Mouse (Mus musculus) limb, embryonic 14.5 days (tissue): ENCODE measurements around the gene Tctn1. TPM values are rescaled to one million over a fixed set of nuclear protein-coding genes. Genes with fewer than 3 reads are reported as not detected.

Experiments used
- ATAC-seq: fragments of 200-750 bp; cut with Nextera tagmentation; 2 replicates; pipeline ENCODE4 v1.8.0; 2017; ENCODE audit warnings: low read depth, moderate number of reproducible peaks, moderate TSS enrichment; ENCODE audit not compliant: low FRiP score
- DNase-seq: peaks from one replicate; pipeline ENCODE4 v3.0.0-alpha.2; 2015; ENCODE audit warnings: low spot score
- H3K27ac ChIP-seq: fragments of 300-500 bp; sonication (generic); replicated peaks from 2 replicates; pipeline ENCODE4 v1.5.1; 2014; ENCODE audit warnings: low read depth, mild to moderate bottlenecking, low read length, moderate library complexity, mixed read lengths
- H3K27me3 ChIP-seq: fragments of 300-500 bp; sonication (generic); 2 replicates; pipeline ENCODE4 v1.6.1; 2014; ENCODE audit warnings: low read length, mixed read lengths; ENCODE audit not compliant: control insufficient read depth, insufficient read depth
- H3K36me3 ChIP-seq: fragments of 300-500 bp; sonication (generic); 2 replicates; pipeline ENCODE4 v1.6.1; 2014; ENCODE audit warnings: mild to moderate bottlenecking, low read length, moderate library complexity, mixed read lengths; ENCODE audit not compliant: control insufficient read depth, insufficient read depth
- H3K4me1 ChIP-seq: fragments of 300-500 bp; sonication (generic); 2 replicates; pipeline ENCODE4 v1.6.1; 2014; ENCODE audit warnings: antibody characterized with exemption, low read length, mixed read lengths; ENCODE audit not compliant: control insufficient read depth, insufficient read depth
- H3K4me2 ChIP-seq: fragments of 300-500 bp; sonication (generic); replicated peaks from 2 replicates; pipeline ENCODE4 v1.6.1; 2014; ENCODE audit warnings: low read depth, mild to moderate bottlenecking, low read length, moderate library complexity; ENCODE audit not compliant: severe bottlenecking
- H3K4me3 ChIP-seq: fragments of 300-500 bp; sonication (generic); replicated peaks from 2 replicates; pipeline ENCODE4 v1.5.1; 2014; ENCODE audit warnings: low read length
- H3K9ac ChIP-seq: fragments of 300-500 bp; sonication (generic); 2 replicates; pipeline ENCODE4 v1.6.1; 2014; ENCODE audit warnings: mild to moderate bottlenecking, low read depth, low read length, moderate library complexity; ENCODE audit not compliant: severe bottlenecking
- H3K9me3 ChIP-seq: fragments of 300-500 bp; sonication (generic); 2 replicates; pipeline ENCODE4 v1.6.1; 2016; ENCODE audit warnings: low read length; ENCODE audit not compliant: control insufficient read depth
- POLR2A ChIP-seq: fragments of 200-500 bp; IDR thresholded peaks from 2 replicates; pipeline ENCODE4 v1.8.0; 2012; ENCODE audit warnings: inconsistent platforms, mild to moderate bottlenecking, moderate library complexity, borderline replicate concordance; ENCODE audit not compliant: insufficient read depth, insufficient read length; ENCODE audit errors: extremely low read depth
- WGBS: fragments of 180-500 bp; shearing (Covaris S2); extraction: QIAGEN DNeasy Blood & Tissue Kit; methylation state at CpG from one replicate; pipeline ENCODE4 v1.1.7; 2014; 5-methylcytosine and 5-hydroxymethylcytosine counted together
- polyA plus RNA-seq, 2 experiments: library from polyadenylated mRNA; depleted of rRNA in 1 of 2; stranded (reverse) in 1 of 2; unstranded in 1 of 2; fragments of >200 nt; fragmentation: Nextera tagmentation in 1 of 2; extraction: Ambion mirVana in 1 of 2; gene quantifications; 2 replicates each; pipeline versions ENCODE4 v1.2.1 to v1.2.3; 2012 to 2014

The Tctn1 gene
- polyA plus RNA-seq, 2 experiments: 5.5 to 28.3 TPM

DNA sequence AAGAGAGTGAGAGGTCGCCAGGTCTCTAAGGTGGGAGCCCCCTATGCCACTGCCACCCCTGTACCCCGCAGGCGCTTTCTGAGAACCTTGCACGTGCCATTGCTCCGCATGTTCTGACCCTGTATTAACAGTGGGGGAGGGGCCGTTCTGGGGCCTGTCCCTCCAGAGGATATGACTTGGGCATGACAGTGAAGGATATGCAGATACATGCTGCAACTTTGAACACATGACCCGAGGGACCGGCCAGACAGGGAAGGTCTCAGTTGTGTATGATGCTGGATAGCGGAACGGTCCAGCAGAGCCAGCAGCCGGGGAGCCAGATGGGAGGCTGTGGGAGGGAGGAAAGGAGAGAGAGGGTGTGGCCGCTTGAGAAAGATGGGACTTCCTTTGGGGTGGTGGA lies 30.6 kb downstream of the Tctn1 start:
- Histone ChIP-seq H3K9me3 (no peaks in the 10 kb centered on the region), H3K4me1 (peaks cover 15% of the 10 kb centered on the region), H3K36me3 (peaks cover 5% of the 10 kb centered on the region; the same call in 1 of the 2 replicates), H3K27ac (no peak overlapping the region), H3K27me3 (no peaks in the 10 kb centered on the region), H3K4me2 (no peak overlapping the region), H3K4me3 (no peak overlapping the region), H3K9ac (no peak overlapping the region)
- WGBS: 83% methylated on average over 12 of the region's 12 CpGs
- no peak for TF ChIP-seq POLR2A
- DNase-seq (no peak), ATAC-seq (no peak)

- DNase-seq (no peak), ATAC-seq (no peak)
- Histone ChIP-seq H3K4me1 (peaks cover 15% of the 10 kb centered on the region), H3K27ac (no peak overlapping the region), H3K27me3 (no peaks in the 10 kb centered on the region), H3K9me3 (peaks cover 1% of the 10 kb centered on the region; the same call in 1 of the 2 replicates), H3K4me2 (no peak overlapping the region), H3K4me3 (no peak overlapping the region), H3K9ac (no peak overlapping the region), H3K36me3 (no peaks in the 10 kb centered on the region)
- 77% methylated on average over 14 of the region's 14 CpGs for WGBS
- no peak for TF ChIP-seq POLR2A
Observed at GRCm38 (mm10) chr5:122233077-122233581, 31.1 kb downstream of the Tctn1 start.

DNA sequence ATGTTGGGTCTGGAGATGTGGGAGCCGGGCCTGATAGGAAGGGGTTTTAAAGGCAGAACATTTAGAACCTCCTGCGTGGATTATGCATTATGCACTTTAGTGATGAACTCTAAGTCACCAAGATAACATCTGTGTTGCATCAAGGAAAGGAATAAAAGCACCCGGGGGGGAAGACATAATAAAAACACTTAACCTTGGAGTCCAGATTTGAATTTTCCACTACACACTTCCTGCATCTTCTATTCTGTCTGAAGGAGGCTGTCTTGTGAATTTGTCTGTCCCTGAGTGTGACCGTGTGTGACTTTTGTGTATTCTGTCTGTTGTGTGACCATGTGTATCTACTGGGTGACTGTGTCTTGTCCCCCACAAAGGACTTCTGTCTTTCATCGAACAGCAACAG lies 32.3 kb downstream of the Tctn1 start:
- no peak overlapping the region for H3K4me2 ChIP-seq
- peaks cover 3% of the 10 kb centered on the region; the same call in 1 of the 2 replicates for H3K9me3 ChIP-seq
- H3K9ac ChIP-seq: no peak overlapping the region
- WGBS: 42% methylated on average over 5 of the region's 5 CpGs
- peak; percentile 11; the same call in 1 of the 2 replicates for ATAC-seq
- no peak for TF ChIP-seq POLR2A
- DNase-seq: peak; percentile 58
- H3K4me1 ChIP-seq: peaks cover 15% of the 10 kb centered on the region
- H3K36me3 ChIP-seq: no peaks in the 10 kb centered on the region
- H3K27me3 ChIP-seq: no peaks in the 10 kb centered on the region
- H3K4me3 ChIP-seq: no peak overlapping the region
- H3K27ac ChIP-seq: no peak overlapping the region

GRCm38 (mm10) chr5:122231431-122231830 lies 32.8 kb downstream of the Tctn1 start:
- Histone ChIP-seq H3K36me3 (no peaks in the 10 kb centered on the region), H3K27me3 (no peaks in the 10 kb centered on the region), H3K9me3 (peaks cover 3% of the 10 kb centered on the region; the same call in 1 of the 2 replicates), H3K4me2 (no peak overlapping the region), H3K4me1 (peaks cover 15% of the 10 kb centered on the region), H3K9ac (no peak overlapping the region), H3K27ac (no peak overlapping the region), H3K4me3 (no peak overlapping the region)
- ATAC-seq (no peak), DNase-seq (no peak)
- TF ChIP-seq POLR2A: no peak
- WGBS: 71% methylated on average over 6 of the region's 6 CpGs

DNA sequence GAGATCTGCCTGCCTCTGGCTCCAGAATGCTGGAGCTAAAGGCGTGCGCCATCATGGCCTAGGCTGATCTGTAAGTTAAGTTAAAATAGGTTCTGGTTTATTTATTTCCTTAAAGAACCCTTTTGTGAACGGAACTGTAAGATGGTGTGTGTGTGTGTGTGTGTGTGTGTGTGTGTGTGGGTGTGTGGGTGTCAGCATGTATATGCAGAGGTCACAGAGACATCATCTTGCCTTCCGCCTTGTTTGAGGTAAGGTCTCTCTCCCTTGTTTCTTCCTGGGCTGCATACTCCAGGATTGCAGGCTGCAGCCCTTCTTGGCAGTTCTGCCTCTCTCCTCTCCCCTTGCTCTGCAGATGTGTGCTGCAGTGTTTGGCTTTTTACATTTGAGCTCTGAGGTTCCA lies 33.4 kb downstream of the Tctn1 start:
- no peak overlapping the region for H3K4me2 ChIP-seq
- H3K9ac ChIP-seq: no peak overlapping the region
- no peak for ATAC-seq
- H3K9me3 ChIP-seq: peaks cover 3% of the 10 kb centered on the region; the same call in 1 of the 2 replicates
- H3K4me1 ChIP-seq: peaks cover 15% of the 10 kb centered on the region
- no peak for TF ChIP-seq POLR2A
- no peak overlapping the region for H3K4me3 ChIP-seq
- WGBS: 94% methylated on average over 4 of the region's 4 CpGs
- H3K36me3 ChIP-seq: no peaks in the 10 kb centered on the region
- no peak for DNase-seq
- H3K27me3 ChIP-seq: no peaks in the 10 kb centered on the region
- no peak overlapping the region for H3K27ac ChIP-seq

- Histone ChIP-seq H3K4me2 (no peak overlapping the region), H3K27ac (no peak overlapping the region), H3K36me3 (no peaks in the 10 kb centered on the region), H3K4me3 (no peak overlapping the region), H3K4me1 (0 out of 2 replicates have a peak, but pooled peaks cover 4% of the 10 kb centered on the region), H3K9me3 (peaks cover 3% of the 10 kb centered on the region; the same call in 1 of the 2 replicates), H3K9ac (no peak overlapping the region), H3K27me3 (no peaks in the 10 kb centered on the region)
- no peak for TF ChIP-seq POLR2A
- DNase-seq (peak; percentile 4), ATAC-seq (no peak)
- WGBS: 66% methylated on average over 3 of the region's 4 CpGs
Observed at GRCm38 (mm10) chr5:122228772-122229171, 35.5 kb downstream of the Tctn1 start.
